Mouse (Mus musculus): ENCODE results near the gene Ocrl. TPM values are rescaled to one million over a fixed set of nuclear protein-coding genes. Genes with fewer than 3 reads are reported as not detected.

Gene Ocrl
- polyA plus RNA-seq (2015; fragmentation: Nextera tagmentation; extraction: Ambion mirVana), result 16.5 and 26.2 TPM in 2 replicates

DNA sequence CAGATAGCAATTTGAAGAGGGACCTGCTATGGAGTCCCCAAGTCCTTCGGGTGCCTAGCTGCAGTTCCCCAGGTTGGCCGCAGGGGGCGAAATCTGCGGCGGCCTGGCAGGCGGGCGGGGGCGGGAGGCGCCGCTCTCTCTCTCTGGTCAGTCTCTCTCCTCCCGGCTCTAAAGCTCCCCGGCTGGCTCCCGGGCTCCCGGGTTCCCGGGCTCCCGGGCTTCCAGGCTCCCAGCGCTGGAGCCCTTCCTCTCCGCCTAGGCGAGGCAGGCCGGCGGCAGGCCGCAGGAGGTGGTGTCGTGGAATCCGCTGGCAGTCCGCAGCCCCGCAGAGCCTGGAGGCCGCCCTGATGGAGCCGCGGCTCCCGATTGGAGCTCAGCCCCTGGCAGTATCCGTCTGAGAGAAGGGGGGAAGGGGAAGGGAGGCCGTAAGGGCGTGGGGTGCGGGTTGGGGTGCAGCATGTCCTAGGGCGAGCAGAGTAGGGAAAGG, at the start of gene Ocrl:
Gene Ocrl (plus strand): TSS at position 82 of the 487 bp plus-strand sequence.

DNA sequence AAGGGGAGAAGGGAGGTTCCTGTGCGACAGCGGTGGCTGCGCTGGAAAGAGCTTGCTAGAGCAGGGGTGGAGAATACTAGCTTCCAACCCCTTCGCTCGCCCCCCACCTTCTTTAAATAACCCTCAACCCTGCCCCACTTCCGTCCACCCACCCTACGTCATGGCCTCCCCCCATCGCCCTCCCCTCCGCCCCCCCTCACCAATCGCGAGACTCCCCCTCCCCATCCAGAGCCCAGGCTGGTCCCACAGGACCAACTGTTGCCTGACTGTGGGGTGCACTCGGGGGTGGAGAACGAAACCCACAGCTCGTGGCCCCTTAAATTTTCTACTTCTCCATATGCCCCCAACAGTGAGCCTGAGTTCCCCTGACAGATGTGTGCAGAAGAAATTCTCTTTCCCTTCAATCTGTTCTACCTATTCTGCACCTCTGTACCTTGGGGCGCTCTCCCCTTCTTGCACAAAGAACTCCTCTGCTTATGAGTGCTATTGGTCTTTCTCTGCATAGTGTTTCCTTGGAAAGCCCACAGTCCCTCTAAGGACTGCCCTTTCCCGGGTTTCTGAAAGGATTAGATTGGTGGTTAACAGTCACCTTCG, 19.7 kb upstream of the Ocrl start, which contains the start of gene Smarca1:
Gene Smarca1 (minus strand): TSS at position 544 of the 594 bp plus-strand sequence.

Other genes starting within 250 kb of the Ocrl start
- gene Smarca1, start 19.4 kb upstream of the Ocrl start, polyA plus RNA-seq (2015; fragmentation: Nextera tagmentation; extraction: Ambion mirVana), result 24.8 and 37.6 TPM in 2 replicates
- 1.2 and 2.5 TPM in 2 replicates for gene Apln, start 122.5 kb downstream of the Ocrl start, polyA plus RNA-seq (2015; fragmentation: Nextera tagmentation; extraction: Ambion mirVana)
- 1.3 and 1.8 TPM in 2 replicates for gene Xpnpep2, start 196.3 kb downstream of the Ocrl start, polyA plus RNA-seq (2015; fragmentation: Nextera tagmentation; extraction: Ambion mirVana)
- 2.3 and 2.7 TPM in 2 replicates for gene Sash3, start 234.0 kb downstream of the Ocrl start, polyA plus RNA-seq (2015; fragmentation: Nextera tagmentation; extraction: Ambion mirVana)

Data from adrenal gland, postnatal 0 days (tissue).